Mouse (Mus musculus) embryonic facial prominence, embryonic 10.5 days (tissue): ENCODE results near the gene Myom3. TPM values are rescaled to one million over a fixed set of nuclear protein-coding genes. Genes with fewer than 3 reads are reported as not detected.

ENCODE experiments used
- DNase-seq: peaks from one replicate; pipeline ENCODE4 v3.0.0-alpha.2; 2017; ENCODE audit warnings: low spot score
- H3K27ac ChIP-seq: fragments of 300-500 bp; sonication (generic); replicated peaks from 2 replicates; pipeline ENCODE4 v1.5.1; 2016; ENCODE audit warnings: mild to moderate bottlenecking
- H3K27me3 ChIP-seq: fragments of 300-500 bp; sonication (generic); replicated peaks from 2 replicates; pipeline ENCODE4 v1.6.1; 2016; ENCODE audit warnings: low read depth, mild to moderate bottlenecking; ENCODE audit not compliant: poor library complexity, severe bottlenecking
- H3K36me3 ChIP-seq: fragments of 300-500 bp; sonication (generic); replicated peaks from 2 replicates; pipeline ENCODE4 v1.6.1; 2016; ENCODE audit warnings: mild to moderate bottlenecking, moderate library complexity
- H3K4me1 ChIP-seq: fragments of 300-500 bp; sonication (generic); 2 replicates; pipeline ENCODE4 v1.6.1; 2016
- H3K4me3 ChIP-seq: fragments of 300-500 bp; sonication (generic); 2 replicates; pipeline ENCODE4 v1.5.1; 2016; ENCODE audit warnings: mild to moderate bottlenecking, moderate library complexity
- H3K9me3 ChIP-seq: fragments of 300-500 bp; sonication (generic); 2 replicates; pipeline ENCODE4 v1.6.1; 2016; ENCODE audit warnings: mild to moderate bottlenecking
- WGBS: fragments of 180-500 bp; shearing (Covaris S2); methylation state at CpG from one replicate; pipeline ENCODE4 v1.1.7; 2016; 5-methylcytosine and 5-hydroxymethylcytosine counted together
- polyA plus RNA-seq: library from polyadenylated mRNA; unstranded; fragments of >200 nt; fragmentation: Nextera tagmentation; extraction: Ambion mirVana; gene quantifications from 2 replicates; pipeline ENCODE4 v1.2.1, GENCODE M21; 2016

The Myom3 gene
- polyA plus RNA-seq, 1 experiment from 2014 or later: not detected

- Histone ChIP-seq H3K4me1 (peaks cover 33% of the 10 kb centered on the region), H3K27me3 (no peaks in the 10 kb centered on the region), H3K4me3 (no peak overlapping the region), H3K27ac (no peak overlapping the region), H3K36me3 (no peaks in the 10 kb centered on the region), H3K9me3 (no peaks in the 10 kb centered on the region)
- 85% methylated on average over 9 of the region's 9 CpGs for WGBS
- no peak for DNase-seq
These were observed 92.4 kb downstream of the Myom3 start for GRCm38 (mm10) chr4:135851942-135852341.

DNA sequence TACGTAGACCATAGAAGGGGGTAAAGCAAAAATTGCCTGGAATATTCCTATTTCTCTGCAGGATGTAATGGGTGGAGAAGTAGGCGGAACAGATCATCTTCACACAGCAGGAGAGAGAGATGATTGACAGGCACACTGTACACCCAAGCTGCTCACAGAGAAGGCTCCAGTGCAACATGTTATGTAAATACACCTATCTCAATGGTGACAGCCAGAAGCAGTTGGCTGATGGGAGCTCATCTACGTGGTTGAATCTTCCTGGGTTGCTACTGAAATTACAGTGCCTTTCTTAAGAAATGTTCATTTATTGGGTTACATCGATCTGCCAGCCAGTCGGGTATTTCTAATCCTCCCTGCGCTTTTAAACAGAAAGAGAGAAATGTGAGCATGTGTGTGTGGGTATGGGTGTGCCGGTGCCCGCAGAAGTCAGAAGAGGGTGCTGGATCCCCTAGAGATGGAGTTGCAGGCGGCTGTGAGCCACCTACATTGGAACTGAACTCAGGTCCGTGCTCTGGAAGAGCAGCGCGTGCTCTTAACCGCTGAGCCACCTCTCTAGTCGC, 94.6 kb downstream of the Myom3 start:
- Histone ChIP-seq H3K36me3 (peaks cover 6% of the 10 kb centered on the region), H3K27ac (peak overlapping the region; percentile 100), H3K27me3 (no peaks in the 10 kb centered on the region), H3K4me1 (peaks cover 48% of the 10 kb centered on the region), H3K9me3 (no peaks in the 10 kb centered on the region), H3K4me3 (no peak overlapping the region)
- DNase-seq: no peak
- WGBS: 94% methylated on average over 14 of the region's 14 CpGs

GRCm38 (mm10) chr4:135854630-135855029, 95.1 kb downstream of the Myom3 start:
- WGBS: 74% methylated on average over 11 of the region's 11 CpGs
- H3K27ac ChIP-seq: peak overlapping the region; percentile 100
- H3K27me3 ChIP-seq: no peaks in the 10 kb centered on the region
- H3K4me1 ChIP-seq: peaks cover 53% of the 10 kb centered on the region
- peaks cover 12% of the 10 kb centered on the region for H3K36me3 ChIP-seq
- H3K4me3 ChIP-seq: peak overlapping the region; percentile 95
- no peak for DNase-seq
- no peaks in the 10 kb centered on the region for H3K9me3 ChIP-seq

GRCm38 (mm10) chr4:135855080-135855479, 95.6 kb downstream of the Myom3 start:
- DNase-seq: no peak
- peaks cover 55% of the 10 kb centered on the region for H3K4me1 ChIP-seq
- no peaks in the 10 kb centered on the region for H3K9me3 ChIP-seq
- H3K27me3 ChIP-seq: no peaks in the 10 kb centered on the region
- peak overlapping the region; percentile 100 for H3K27ac ChIP-seq
- H3K4me3 ChIP-seq: peak overlapping the region; percentile 95
- 8% methylated on average over 6 of the region's 6 CpGs for WGBS
- peaks cover 16% of the 10 kb centered on the region for H3K36me3 ChIP-seq

DNA sequence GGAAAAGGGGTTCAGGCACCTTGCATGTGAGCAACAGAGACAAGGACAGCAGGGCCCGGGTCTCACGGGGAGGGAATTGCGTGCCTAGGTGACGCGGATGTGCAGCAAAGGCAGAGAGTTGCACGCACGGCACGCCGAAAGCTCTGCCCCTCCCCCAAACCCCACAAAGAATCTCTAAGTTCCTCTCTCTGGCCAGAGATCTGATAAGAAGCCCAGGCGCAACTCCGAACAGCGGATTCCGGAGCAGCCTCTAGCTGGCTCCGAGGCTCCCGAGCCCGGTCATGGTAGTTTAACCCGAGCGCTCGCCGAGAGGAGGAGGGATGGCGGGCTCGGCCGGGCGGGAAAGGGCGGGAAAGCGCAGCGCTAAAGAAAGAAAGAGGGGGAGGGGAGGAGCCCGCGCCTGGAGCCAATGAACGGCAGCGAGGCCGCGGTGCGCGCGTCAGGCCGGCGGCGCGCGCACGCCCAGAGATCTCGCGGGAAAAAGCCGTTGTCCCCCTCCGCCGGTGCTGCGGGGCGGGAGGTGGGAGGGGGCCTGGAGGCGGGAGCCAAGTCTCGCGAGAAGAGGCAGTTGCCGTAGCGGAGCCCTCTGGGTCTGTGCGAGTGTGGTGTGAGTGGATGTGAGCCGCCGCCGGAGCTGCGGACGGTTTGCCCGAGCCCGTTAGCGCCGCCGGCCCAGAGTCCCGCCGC, 96.2 kb downstream of the Myom3 start, which contains the start of gene Srsf10:
Gene Srsf10 (plus strand): TSS at position 212 of the 687 bp plus-strand sequence.
- H3K9me3 ChIP-seq: no peaks in the 10 kb centered on the region
- peak; percentile 99 for DNase-seq
- H3K27ac ChIP-seq: peak within 1 kb of the TSS; percentile 100
- WGBS: under 1% methylated on average over 67 of the region's 67 CpGs
- peaks cover 55% of the 10 kb centered on the region for H3K4me1 ChIP-seq
- no peaks in the 10 kb centered on the region for H3K27me3 ChIP-seq
- H3K36me3 ChIP-seq: peaks cover 21% of the 10 kb centered on the region
- H3K4me3 ChIP-seq: peak within 1 kb of the TSS; percentile 95

DNA sequence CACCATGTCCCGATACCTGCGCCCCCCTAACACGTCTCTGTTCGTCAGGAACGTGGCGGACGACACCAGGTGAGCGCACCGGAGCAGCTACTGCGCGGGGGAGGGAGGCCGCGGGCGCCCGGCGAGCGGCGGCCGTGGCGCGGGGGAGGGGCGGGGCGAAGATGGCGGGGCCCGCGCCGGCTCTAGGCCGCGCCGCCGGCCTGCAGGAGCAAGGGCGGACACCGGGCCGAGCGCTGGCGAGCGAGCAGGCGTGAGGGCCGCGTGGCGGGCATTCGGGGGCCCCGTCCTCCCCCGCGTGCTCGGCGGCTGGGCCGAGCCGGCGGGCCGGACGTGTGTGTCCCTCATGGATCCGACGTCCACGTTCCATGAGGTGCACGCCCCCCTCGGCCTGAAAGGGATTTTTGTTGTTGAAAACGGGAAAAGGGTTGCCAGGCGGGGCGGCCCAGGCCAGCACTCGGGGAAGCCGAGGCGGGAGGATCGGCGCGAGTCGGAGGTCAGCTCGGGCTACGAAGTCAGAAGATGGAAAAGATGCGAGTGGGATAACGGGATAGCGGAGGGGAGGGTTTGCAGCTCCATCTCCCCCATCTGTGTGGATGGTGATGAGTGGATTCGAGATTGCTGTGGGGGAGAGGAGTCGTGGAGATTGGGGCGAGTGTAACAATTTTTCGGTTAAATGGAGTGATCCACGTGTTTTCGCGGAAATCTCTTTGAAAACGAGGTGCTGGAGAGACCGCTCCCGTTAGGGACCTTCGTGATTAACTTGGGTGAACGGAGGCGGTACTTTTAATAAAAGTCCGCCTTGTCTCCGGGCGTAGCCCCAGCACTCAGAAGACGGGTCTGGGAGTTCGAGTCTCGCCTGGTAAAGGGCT, 96.9 kb downstream of the Myom3 start:
- peak; percentile 83 for DNase-seq
- H3K4me3 ChIP-seq: peak overlapping the region; percentile 95
- WGBS: under 1% methylated on average over 91 of the region's 91 CpGs
- H3K27me3 ChIP-seq: no peaks in the 10 kb centered on the region
- H3K9me3 ChIP-seq: no peaks in the 10 kb centered on the region
- peaks cover 28% of the 10 kb centered on the region for H3K36me3 ChIP-seq
- H3K27ac ChIP-seq: peak overlapping the region; percentile 100
- peaks cover 49% of the 10 kb centered on the region for H3K4me1 ChIP-seq

GRCm38 (mm10) chr4:135857597-135858186, 98.2 kb downstream of the Myom3 start:
- no peak for DNase-seq
- Histone ChIP-seq H3K4me3 (peak overlapping the region; percentile 95), H3K4me1 (peaks cover 49% of the 10 kb centered on the region), H3K27ac (peak overlapping the region; percentile 100), H3K9me3 (no peaks in the 10 kb centered on the region), H3K27me3 (no peaks in the 10 kb centered on the region), H3K36me3 (peaks cover 40% of the 10 kb centered on the region)
- WGBS: 16% methylated on average over 7 of the region's 7 CpGs

Other genes starting within 250 kb of the Myom3 start
- gene Grhl3, start 186.1 kb upstream of the Myom3 start, polyA plus RNA-seq: 7.6 and 9.6 TPM in 2 replicates
- gene Ifnlr1, start 73.4 kb upstream of the Myom3 start, polyA plus RNA-seq: 1.0 and 1.1 TPM in 2 replicates
- gene Il22ra1, start 31.5 kb upstream of the Myom3 start, polyA plus RNA-seq: 0.07 TPM in 1 of 2 replicates, not detected in the other
- 377 and 383 TPM in 2 replicates for gene Srsf10, start 96.0 kb downstream of the Myom3 start, polyA plus RNA-seq
- 177 and 186 TPM in 2 replicates for gene Pnrc2, start 114.1 kb downstream of the Myom3 start, polyA plus RNA-seq
- gene Cnr2, start 135.7 kb downstream of the Myom3 start, polyA plus RNA-seq: 0.15 and 0.43 TPM in 2 replicates
- 45.4 and 46.8 TPM in 2 replicates for gene Fuca1, start 161.0 kb downstream of the Myom3 start, polyA plus RNA-seq
- 64.3 and 68.6 TPM in 2 replicates for gene Hmgcl, start 186.7 kb downstream of the Myom3 start, polyA plus RNA-seq
- 39.7 and 40.2 TPM in 2 replicates for gene Gale, start 204.0 kb downstream of the Myom3 start, polyA plus RNA-seq
- 207 and 217 TPM in 2 replicates for gene Lypla2, start 212.9 kb downstream of the Myom3 start, polyA plus RNA-seq
- gene Pithd1, start 227.5 kb downstream of the Myom3 start, polyA plus RNA-seq: 66.2 and 72.8 TPM in 2 replicates